Mouse (Mus musculus): ENCODE results near the gene Clec2d. TPM values are rescaled to one million over a fixed set of nuclear protein-coding genes. Genes with fewer than 3 reads are reported as not detected.

Clec2d gene
- polyA plus RNA-seq, 1 experiment, result 47.0 TPM

- DNase-seq (ENCODE audit: low read depth in 1 of 2, low spot score in 2 of 2), result no peak
- no peaks in the 10 kb centered on the region for H3K27me3 ChIP-seq (ENCODE audit: control insufficient read depth, insufficient read depth, low read length)
- no peaks in the 10 kb centered on the region for H3K36me3 ChIP-seq (ENCODE audit: control insufficient read depth, insufficient read depth, low read length)
- WGBS, result 91% methylated on average over 3 of the region's 3 CpGs
- no peak overlapping the region for H3K27ac ChIP-seq (ENCODE audit: insufficient read depth, low read length)
- no peak overlapping the region for H3K4me3 ChIP-seq (ENCODE audit: extremely low read depth, insufficient read depth, insufficient read length)
- no peak for TF ChIP-seq CTCF (IDR thresholded peaks at IDR 0.05; ENCODE audit: extremely low read depth, insufficient read depth, insufficient read length, insufficient replicate concordance)
- TF ChIP-seq POLR2A (IDR thresholded peaks at IDR 0.05; ENCODE audit: low read depth, low read length), result no peak
- H3K4me1 ChIP-seq (ENCODE audit: control insufficient read depth, insufficient read depth, insufficient read length), result no peaks in the 10 kb centered on the region
Observed at GRCm38 (mm10) chr6:129162587-129163159, 17.7 kb upstream of the Clec2d start.

GRCm38 (mm10) chr6:129163606-129164005 is 16.8 kb upstream of the Clec2d start:
- H3K4me1 ChIP-seq (ENCODE audit: control insufficient read depth, insufficient read depth, insufficient read length), result no peaks in the 10 kb centered on the region
- no peak overlapping the region for H3K4me3 ChIP-seq (ENCODE audit: extremely low read depth, insufficient read depth, insufficient read length)
- H3K27ac ChIP-seq (ENCODE audit: insufficient read depth, low read length), result no peak overlapping the region
- no peaks in the 10 kb centered on the region for H3K36me3 ChIP-seq (ENCODE audit: control insufficient read depth, insufficient read depth, low read length)
- no peaks in the 10 kb centered on the region for H3K27me3 ChIP-seq (ENCODE audit: control insufficient read depth, insufficient read depth, low read length)
- TF ChIP-seq POLR2A (IDR thresholded peaks at IDR 0.05; ENCODE audit: low read depth, low read length), result no peak
- TF ChIP-seq CTCF (IDR thresholded peaks at IDR 0.05; ENCODE audit: extremely low read depth, insufficient read depth, insufficient read length, insufficient replicate concordance), result no peak
- no peak for DNase-seq (ENCODE audit: low read depth in 1 of 2, low spot score in 2 of 2)
- whole genome bisulfite sequencing, result 91% methylated on average over 1 of the region's 1 CpGs

- no peaks in the 10 kb centered on the region for H3K36me3 ChIP-seq (ENCODE audit: control insufficient read depth, insufficient read depth, low read length)
- 91% methylated on average over 1 of the region's 1 CpGs for WGBS
- no peaks in the 10 kb centered on the region for H3K27me3 ChIP-seq (ENCODE audit: control insufficient read depth, insufficient read depth, low read length)
- no peak overlapping the region for H3K27ac ChIP-seq (ENCODE audit: insufficient read depth, low read length)
- no peak for DNase-seq (ENCODE audit: low read depth in 1 of 2, low spot score in 2 of 2)
- TF ChIP-seq POLR2A (IDR thresholded peaks at IDR 0.05; ENCODE audit: low read depth, low read length) (no peak), CTCF (IDR thresholded peaks at IDR 0.05; ENCODE audit: extremely low read depth, insufficient read depth, insufficient read length, insufficient replicate concordance) (no peak)
- H3K4me3 ChIP-seq (ENCODE audit: extremely low read depth, insufficient read depth, insufficient read length), result no peak overlapping the region
- H3K4me1 ChIP-seq (ENCODE audit: control insufficient read depth, insufficient read depth, insufficient read length), result no peaks in the 10 kb centered on the region
Observed at GRCm38 (mm10) chr6:129170925-129171324, 9.5 kb upstream of the Clec2d start.

- Histone ChIP-seq H3K36me3 (ENCODE audit: control insufficient read depth, insufficient read depth, low read length) (no peaks in the 10 kb centered on the region), H3K4me1 (ENCODE audit: control insufficient read depth, insufficient read depth, insufficient read length) (no peaks in the 10 kb centered on the region), H3K4me3 (ENCODE audit: extremely low read depth, insufficient read depth, insufficient read length) (no peak overlapping the region), H3K27ac (ENCODE audit: insufficient read depth, low read length) (no peak overlapping the region), H3K27me3 (ENCODE audit: control insufficient read depth, insufficient read depth, low read length) (no peaks in the 10 kb centered on the region)
- TF ChIP-seq CTCF (IDR thresholded peaks at IDR 0.05; ENCODE audit: extremely low read depth, insufficient read depth, insufficient read length, insufficient replicate concordance) (no peak), POLR2A (IDR thresholded peaks at IDR 0.05; ENCODE audit: low read depth, low read length) (no peak)
- DNase-seq (ENCODE audit: low read depth in 1 of 2, low spot score in 2 of 2), result no peak
- 85% methylated on average over 1 of the region's 1 CpGs for WGBS
Observed at GRCm38 (mm10) chr6:129171675-129172074, 8.7 kb upstream of the Clec2d start.

- no peaks in the 10 kb centered on the region for H3K4me1 ChIP-seq (ENCODE audit: control insufficient read depth, insufficient read depth, insufficient read length)
- H3K27me3 ChIP-seq (ENCODE audit: control insufficient read depth, insufficient read depth, low read length), result no peaks in the 10 kb centered on the region
- no peak overlapping the region for H3K27ac ChIP-seq (ENCODE audit: insufficient read depth, low read length)
- H3K4me3 ChIP-seq (ENCODE audit: extremely low read depth, insufficient read depth, insufficient read length), result no peak overlapping the region
- TF ChIP-seq POLR2A (IDR thresholded peaks at IDR 0.05; ENCODE audit: low read depth, low read length), result no peak
- TF ChIP-seq CTCF (IDR thresholded peaks at IDR 0.05; ENCODE audit: extremely low read depth, insufficient read depth, insufficient read length, insufficient replicate concordance), result no peak
- no peak for DNase-seq (ENCODE audit: low read depth in 1 of 2, low spot score in 2 of 2)
- no peaks in the 10 kb centered on the region for H3K36me3 ChIP-seq (ENCODE audit: control insufficient read depth, insufficient read depth, low read length)
Observed at GRCm38 (mm10) chr6:129174836-129175235, 5.6 kb upstream of the Clec2d start.

- TF ChIP-seq POLR2A (IDR thresholded peaks at IDR 0.05; ENCODE audit: low read depth, low read length) (no peak), CTCF (IDR thresholded peaks at IDR 0.05; ENCODE audit: extremely low read depth, insufficient read depth, insufficient read length, insufficient replicate concordance) (no peak)
- Histone ChIP-seq H3K27me3 (ENCODE audit: control insufficient read depth, insufficient read depth, low read length) (no peaks in the 10 kb centered on the region), H3K4me1 (ENCODE audit: control insufficient read depth, insufficient read depth, insufficient read length) (no peaks in the 10 kb centered on the region), H3K36me3 (ENCODE audit: control insufficient read depth, insufficient read depth, low read length) (no peaks in the 10 kb centered on the region), H3K27ac (ENCODE audit: insufficient read depth, low read length) (no peak overlapping the region), H3K4me3 (ENCODE audit: extremely low read depth, insufficient read depth, insufficient read length) (no peak overlapping the region)
- no peak for DNase-seq (ENCODE audit: low read depth in 1 of 2, low spot score in 2 of 2)
Observed at GRCm38 (mm10) chr6:129175612-129176011, 4.8 kb upstream of the Clec2d start.

- no peak overlapping the region for H3K27ac ChIP-seq (ENCODE audit: insufficient read depth, low read length)
- no peaks in the 10 kb centered on the region for H3K4me1 ChIP-seq (ENCODE audit: control insufficient read depth, insufficient read depth, insufficient read length)
- no peaks in the 10 kb centered on the region for H3K27me3 ChIP-seq (ENCODE audit: control insufficient read depth, insufficient read depth, low read length)
- TF ChIP-seq CTCF (IDR thresholded peaks at IDR 0.05; ENCODE audit: extremely low read depth, insufficient read depth, insufficient read length, insufficient replicate concordance), result no peak
- TF ChIP-seq POLR2A (IDR thresholded peaks at IDR 0.05; ENCODE audit: low read depth, low read length), result no peak
- H3K4me3 ChIP-seq (ENCODE audit: extremely low read depth, insufficient read depth, insufficient read length), result no peak overlapping the region
- no peak for DNase-seq (ENCODE audit: low read depth in 1 of 2, low spot score in 2 of 2)
- no peaks in the 10 kb centered on the region for H3K36me3 ChIP-seq (ENCODE audit: control insufficient read depth, insufficient read depth, low read length)
- 90% methylated on average over 1 of the region's 1 CpGs for WGBS
Observed at GRCm38 (mm10) chr6:129176621-129177020, 3.8 kb upstream of the Clec2d start.
